Mouse (Mus musculus): ENCODE data around the gene Awat1.
A peak's percentile ranks its signal among the peaks of the same experiment; 100 is the strongest.

Awat1 gene

DNA sequence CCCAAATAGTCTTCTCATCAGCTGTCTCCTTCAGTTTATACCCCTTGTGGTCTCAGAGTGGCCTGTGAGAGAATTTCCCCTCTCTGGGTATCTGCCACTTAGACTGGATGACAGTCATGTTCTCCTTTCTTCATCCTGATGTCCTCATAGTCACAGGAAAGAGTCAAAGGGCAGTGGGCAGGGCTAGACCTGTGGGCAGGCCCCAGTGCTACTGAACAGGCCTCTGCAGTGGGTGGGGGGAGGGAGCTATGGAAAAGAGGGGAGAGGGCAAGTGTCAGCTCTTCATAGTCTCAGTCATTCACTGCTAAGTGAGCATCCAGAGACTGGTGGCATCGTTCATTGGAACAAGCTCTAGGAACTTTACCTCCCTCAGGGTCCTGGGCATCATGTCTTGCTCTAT lies at the start of gene Awat1:
Awat1 (plus strand) TSS at position 301 of the 400 bp plus-strand sequence.
- no peak for DNase-seq (ENCODE audit: low spot score)

DNA sequence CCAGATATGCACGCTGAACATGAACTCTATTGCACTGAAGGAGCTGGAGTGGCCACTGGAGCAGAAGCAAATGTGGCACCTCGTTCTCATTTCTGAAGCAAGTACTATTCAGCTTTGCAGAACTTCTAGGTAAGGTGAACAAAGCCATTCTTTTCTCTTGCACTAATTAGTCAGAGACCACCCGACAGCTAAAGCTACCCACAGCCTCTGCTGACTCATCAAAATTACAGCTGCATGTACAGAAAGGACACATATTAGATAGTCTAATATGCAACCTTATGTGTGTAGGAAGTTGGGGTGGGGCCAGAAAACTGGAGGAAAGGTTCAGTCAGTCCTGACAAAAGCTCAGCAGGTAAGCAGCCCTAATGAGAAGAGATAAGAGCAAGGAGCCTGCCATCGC lies 47.6 kb upstream of the Awat1 start, which contains the start of gene Dgat2l6:
Dgat2l6 (plus strand) TSS at position 368 of the 400 bp plus-strand sequence.
- DNase-seq (ENCODE audit: low spot score) = no peak

DNA sequence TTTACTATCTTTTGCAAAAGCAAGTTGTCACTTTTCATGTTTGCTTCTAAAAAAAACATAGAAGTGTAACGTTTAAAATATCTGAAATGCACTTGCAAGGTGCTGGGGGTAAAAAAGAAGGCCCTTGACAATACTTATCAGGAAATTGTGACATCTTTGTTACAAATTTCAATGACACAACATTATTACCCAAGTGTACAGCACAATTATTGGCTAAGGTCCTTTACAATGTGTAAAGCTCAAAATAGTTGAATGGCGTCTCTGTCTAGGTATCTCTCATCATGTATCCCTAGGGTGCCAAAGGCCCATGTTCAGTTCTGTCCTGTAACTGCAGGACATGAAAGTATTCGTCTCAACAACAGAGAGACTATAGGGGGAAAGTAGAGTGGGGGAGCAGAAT lies 16.0 kb upstream of the Awat1 start:
- DNase-seq (ENCODE audit: low spot score) = no peak

GRCm38 (mm10) chrX:100565696-100566095 lies 6.4 kb upstream of the Awat1 start:
- DNase-seq (ENCODE audit: low spot score) = no peak

GRCm38 (mm10) chrX:100594791-100595190 lies 22.7 kb downstream of the Awat1 start, which contains the start of gene P2ry4:
TSS of gene P2ry4 (minus strand) at chrX:100594869.
- no peak for DNase-seq (ENCODE audit: low spot score)

DNA sequence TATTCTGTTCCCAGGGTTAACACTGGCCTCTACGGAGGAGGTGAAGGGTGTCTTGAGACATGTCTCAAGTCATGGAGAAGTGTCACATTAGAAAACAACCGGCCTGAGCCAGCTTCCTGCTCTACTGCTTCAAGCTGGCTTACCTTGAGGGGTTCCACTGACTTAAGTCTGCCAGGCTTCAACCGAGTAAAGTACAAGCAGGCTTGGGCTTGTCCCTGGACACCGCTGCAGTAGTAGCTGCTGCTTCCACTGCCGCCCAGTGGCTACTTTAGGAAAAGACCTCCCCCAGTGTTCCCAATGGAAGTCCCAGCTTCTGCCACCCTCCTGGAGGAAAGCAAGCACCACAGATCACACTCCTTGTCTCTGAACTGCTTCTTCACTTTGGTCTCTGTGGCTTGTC lies 25.4 kb downstream of the Awat1 start:
- no peak for DNase-seq (ENCODE audit: low spot score)

GRCm38 (mm10) chrX:100599755-100600154 lies 27.7 kb downstream of the Awat1 start:
- DNase-seq (ENCODE audit: low spot score) = no peak

DNA sequence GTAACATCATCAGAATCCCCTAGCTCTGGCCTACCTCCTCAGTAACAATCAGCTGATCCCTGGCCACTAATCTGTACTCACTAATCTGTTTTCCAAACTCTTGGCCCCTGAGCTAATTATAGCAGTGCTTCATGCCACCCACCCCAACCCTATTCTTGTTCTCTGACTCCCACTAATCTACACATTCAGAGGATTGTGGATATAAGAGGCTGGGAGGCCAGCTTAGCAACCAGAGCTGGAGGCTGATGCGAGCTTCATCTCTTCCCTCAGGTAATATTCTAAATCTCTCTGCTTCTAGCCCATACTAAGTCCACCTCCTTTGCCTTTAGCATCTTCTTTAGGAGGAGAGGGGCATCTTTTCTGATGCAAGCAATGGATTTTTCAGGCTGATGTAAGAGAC lies 33.3 kb downstream of the Awat1 start, which contains the start of gene Arr3:
Arr3 (plus strand) TSS at position 184 of the 400 bp plus-strand sequence.
- DNase-seq (ENCODE audit: low spot score) = no peak

DNA sequence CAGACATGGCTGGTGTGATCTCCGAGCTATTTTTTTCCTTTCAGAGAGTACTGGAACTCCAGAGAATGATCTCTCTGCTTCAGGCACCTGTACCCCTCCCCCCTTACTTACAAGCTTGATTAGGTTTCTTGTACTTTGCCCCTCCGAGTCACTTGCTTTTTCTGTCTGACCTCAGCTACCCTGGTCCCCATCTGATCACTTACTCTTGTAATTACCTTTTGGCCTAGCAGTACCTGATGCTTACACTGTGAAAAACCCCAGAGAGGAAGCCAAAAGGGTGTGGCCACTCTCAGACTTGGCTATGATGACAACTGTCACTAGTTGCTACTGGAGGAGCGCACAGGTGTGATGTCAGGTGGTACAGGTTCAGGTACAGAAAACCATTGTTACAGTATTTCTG lies 46.4 kb downstream of the Awat1 start:
- no peak for DNase-seq (ENCODE audit: low spot score)

DNA sequence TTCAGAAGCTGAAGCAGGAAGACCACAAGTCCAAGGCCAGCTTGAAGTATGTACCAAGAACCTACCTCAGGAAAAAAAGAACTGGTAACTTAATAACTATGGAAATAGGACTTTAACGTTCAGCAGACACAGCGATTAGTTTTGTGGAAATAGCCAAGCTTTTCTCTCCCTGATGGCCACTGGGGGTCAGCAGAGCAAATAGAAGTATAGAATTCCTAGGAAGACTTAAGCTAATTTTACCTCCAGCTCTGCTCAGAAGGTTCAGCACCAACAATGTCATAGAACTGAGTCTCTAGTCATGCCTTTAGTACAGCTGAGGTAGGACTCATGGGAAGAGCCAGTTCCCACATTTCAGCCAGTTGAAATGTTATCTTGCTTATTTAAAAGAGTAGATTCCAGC lies 49.3 kb downstream of the Awat1 start:
- DNase-seq (ENCODE audit: low spot score) = no peak

GRCm38 (mm10) chrX:100624242-100624641 lies 52.2 kb downstream of the Awat1 start:
- DNase-seq (ENCODE audit: low spot score) = no peak

DNA sequence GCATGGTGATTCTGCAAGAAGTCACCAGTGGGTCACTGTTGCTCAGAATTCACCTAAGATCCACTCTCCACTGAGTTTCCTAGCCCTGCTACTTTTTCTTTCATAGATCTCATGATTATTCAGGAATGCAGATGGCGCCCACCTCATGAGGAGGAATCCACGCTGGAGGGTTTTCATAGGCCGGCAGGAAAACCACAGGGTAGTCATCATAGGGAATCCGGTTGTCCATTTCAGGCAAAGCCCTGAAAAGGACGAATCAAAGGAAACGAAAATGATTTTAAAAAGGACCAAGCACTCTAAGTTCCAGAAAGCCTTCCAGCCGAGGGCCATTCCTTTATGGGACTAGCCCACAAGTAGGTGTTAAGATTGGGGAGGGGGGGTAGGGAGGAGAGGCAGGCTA lies 53.1 kb downstream of the Awat1 start:
- DNase-seq (ENCODE audit: low spot score) = no peak

DNA sequence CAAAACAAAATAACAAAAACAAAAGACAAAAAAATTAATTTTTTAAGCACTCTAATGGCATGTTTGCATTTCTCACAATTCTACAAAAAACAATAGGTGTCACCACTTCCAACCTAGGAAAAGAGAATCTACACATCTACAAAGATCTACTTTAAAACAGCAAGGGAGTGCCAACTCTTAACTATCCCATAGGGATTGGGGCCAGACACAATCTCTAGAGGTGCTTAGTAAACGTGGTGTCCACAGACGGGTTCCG lies 53.4 kb downstream of the Awat1 start, which contains the start of gene Kif4:
Kif4 (plus strand) TSS at position 192 of the 256 bp plus-strand sequence.
- no peak for DNase-seq (ENCODE audit: low spot score)

GRCm38 (mm10) chrX:100625802-100626793 lies 54.0 kb downstream of the Awat1 start, which contains the start of gene Pdzd11:
TSS of gene Pdzd11 (minus strand) at chrX:100626568.
- DNase-seq (ENCODE audit: low spot score) = peak; percentile 41

All from urinary bladder, postnatal 10 days (tissue).